Mouse (Mus musculus) liver, postnatal 0 days (tissue): Measurements from ENCODE around the gene Igfals.

Experiments used
- CTCF ChIP-seq: sonication (generic); IDR thresholded peaks from 2 replicates; pipeline ENCODE4 v1.5.1; 2016; ENCODE audit warnings: antibody characterized with exemption, low read depth
- EP300 ChIP-seq: IDR thresholded peaks from 2 replicates; pipeline ENCODE4 v1.6.1; 2016; ENCODE audit warnings: antibody characterized with exemption, low read depth, mild to moderate bottlenecking

- TF ChIP-seq EP300 (no peak), CTCF (peak; percentile 80)
Observed at GRCm38 (mm10) chr17:24881738-24882440, 16.1 kb downstream of the Igfals start.
